Mouse (Mus musculus) left cerebral cortex, adult 9 months (tissue): ENCODE results near the gene H3f3b.

Experiments used
- DNase-seq, 2 experiments: peaks; one replicate each; pipeline ENCODE4 v3.0.0; 2022; ENCODE audit warnings: low spot score in 2 of 2

The H3f3b gene

DNA sequence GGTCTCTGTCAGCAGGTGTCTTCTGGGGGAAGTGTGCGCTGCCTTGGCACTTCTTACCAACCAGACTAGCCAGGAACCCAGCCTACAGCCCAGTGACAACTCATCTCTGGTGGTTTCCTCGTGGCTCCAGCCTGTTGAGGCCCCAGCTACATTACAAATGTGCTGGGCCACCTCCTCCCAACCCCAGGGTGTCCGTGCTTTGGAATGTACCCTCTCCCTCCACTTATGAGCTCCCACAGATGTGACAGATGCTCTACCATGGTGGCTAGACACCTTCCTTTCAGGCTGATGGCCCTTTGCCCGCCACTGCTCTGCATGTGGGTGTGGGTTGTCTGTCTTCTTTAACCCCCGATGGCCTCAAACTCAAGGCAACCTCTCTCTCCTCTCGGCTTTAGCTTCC, 26.0 kb downstream of the H3f3b start:
- DNase-seq: no peak

- DNase-seq: no peak
Measured at GRCm38 (mm10) chr11:116000607-116001006, 27.2 kb downstream of the H3f3b start.

- peak in 1 of 2 experiments; percentile 84 for DNase-seq
Measured at GRCm38 (mm10) chr11:115999538-116000143, 28.1 kb downstream of the H3f3b start.

GRCm38 (mm10) chr11:115999027-115999426, 28.7 kb downstream of the H3f3b start:
- DNase-seq: no peak

GRCm38 (mm10) chr11:115997662-115998061, 30.1 kb downstream of the H3f3b start:
- no peak for DNase-seq

GRCm38 (mm10) chr11:115997047-115997446, 30.7 kb downstream of the H3f3b start:
- no peak for DNase-seq

- no peak for DNase-seq
Measured at GRCm38 (mm10) chr11:115995256-115995655, 32.5 kb downstream of the H3f3b start.

DNA sequence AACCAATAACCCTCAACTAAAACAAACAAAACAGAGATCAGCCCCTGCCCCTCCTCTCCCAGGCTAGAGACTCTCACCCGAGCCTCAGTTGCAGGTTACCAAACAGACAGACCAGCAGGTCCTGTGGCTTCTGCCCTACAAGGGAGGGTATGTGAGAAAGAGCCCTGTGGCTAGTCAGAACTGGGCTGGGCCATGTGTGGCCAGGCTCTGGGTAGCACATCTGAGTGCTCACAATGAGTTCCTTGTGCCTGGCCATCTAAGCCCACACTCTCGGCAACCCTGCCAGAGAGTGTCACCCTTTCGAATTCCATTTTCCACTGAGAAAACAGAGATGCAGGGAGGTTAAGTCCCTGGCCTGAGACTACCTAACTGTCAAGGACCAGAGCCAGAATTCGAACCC, 35.7 kb downstream of the H3f3b start:
- no peak for DNase-seq

DNA sequence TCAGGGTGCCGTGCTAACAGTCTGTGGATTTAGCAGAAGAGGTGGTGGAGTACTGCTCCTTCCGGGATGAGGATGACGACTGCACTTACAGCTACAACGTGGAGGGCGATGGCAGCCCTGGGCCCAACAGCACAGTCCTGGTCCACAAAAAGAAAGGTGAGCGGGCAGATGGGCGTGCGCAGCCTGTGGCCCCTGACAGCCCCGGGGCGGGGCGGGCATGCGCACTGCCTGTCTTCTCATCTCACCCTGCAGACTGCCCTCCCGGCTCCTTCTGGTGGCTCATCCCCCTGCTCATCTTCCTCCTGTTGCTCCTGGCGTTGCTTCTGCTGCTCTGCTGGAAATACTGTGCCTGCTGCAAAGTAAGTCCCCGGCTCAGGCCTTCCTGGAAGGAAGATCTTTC, 38.1 kb downstream of the H3f3b start:
- DNase-seq: no peak

GRCm38 (mm10) chr11:115983291-115983690, 44.5 kb downstream of the H3f3b start:
- no peak for DNase-seq

DNA sequence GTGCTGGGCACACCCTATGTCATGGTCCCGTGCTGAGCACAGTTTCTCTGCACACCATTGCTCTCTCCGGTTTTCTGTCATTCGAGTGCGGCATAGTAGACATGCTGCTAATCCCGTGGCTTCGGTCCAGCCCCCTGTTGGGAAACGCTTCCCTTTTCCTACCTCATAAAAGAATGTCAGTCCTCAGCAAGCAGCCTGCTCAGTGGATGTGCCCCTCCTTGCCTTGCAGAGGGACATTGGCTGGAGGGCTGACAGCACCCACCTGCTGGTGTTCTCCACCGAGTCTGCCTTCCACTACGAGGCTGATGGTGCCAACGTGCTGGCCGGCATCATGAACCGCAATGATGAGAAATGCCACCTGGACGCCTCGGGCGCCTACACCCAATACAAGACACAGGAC, 45.3 kb downstream of the H3f3b start:
- no peak for DNase-seq

- no peak for DNase-seq
Measured at GRCm38 (mm10) chr11:115975544-115975943, 52.2 kb downstream of the H3f3b start.

- DNase-seq: no peak
Measured at GRCm38 (mm10) chr11:115975083-115975420, 52.7 kb downstream of the H3f3b start.

GRCm38 (mm10) chr11:115974309-115975082, 53.3 kb downstream of the H3f3b start, which contains the start of gene Itgb4:
TSS of gene Itgb4 (plus strand) at chr11:115974709.
- DNase-seq: no peak
